Mouse (Mus musculus) heart, embryonic 12.5 days (tissue): Measurements from ENCODE around the gene Igfbpl1. TPM values are rescaled to one million over a fixed set of nuclear protein-coding genes. Genes with fewer than 3 reads are reported as not detected.

ENCODE experiments used
- ATAC-seq: fragments of 200-750 bp; cut with Nextera tagmentation; 2 replicates; pipeline ENCODE4 v1.8.0; 2017; ENCODE audit warnings: moderate TSS enrichment, moderate library complexity; ENCODE audit not compliant: insufficient number of reproducible peaks, low FRiP score
- H3K27ac ChIP-seq: fragments of 300-500 bp; sonication (generic); 2 replicates; pipeline ENCODE4 v1.5.1; 2016; ENCODE audit warnings: mild to moderate bottlenecking, moderate library complexity; ENCODE audit not compliant: poor library complexity, severe bottlenecking
- H3K27me3 ChIP-seq: fragments of 300-500 bp; sonication (generic); replicated peaks from 2 replicates; pipeline ENCODE4 v1.6.1; 2016; ENCODE audit warnings: mild to moderate bottlenecking, moderate library complexity
- H3K36me3 ChIP-seq: fragments of 300-500 bp; sonication (generic); 2 replicates; pipeline ENCODE4 v1.6.1; 2016; ENCODE audit warnings: mild to moderate bottlenecking, moderate library complexity
- H3K4me1 ChIP-seq: fragments of 300-500 bp; sonication (generic); replicated peaks from 2 replicates; pipeline ENCODE4 v1.6.1; 2016; ENCODE audit warnings: mild to moderate bottlenecking
- H3K4me2 ChIP-seq: fragments of 300-500 bp; sonication (generic); 2 replicates; pipeline ENCODE4 v1.6.1; 2016; ENCODE audit warnings: mild to moderate bottlenecking, moderate library complexity
- H3K4me3 ChIP-seq: fragments of 300-500 bp; sonication (generic); 2 replicates; pipeline ENCODE4 v1.5.1; 2016; ENCODE audit warnings: mild to moderate bottlenecking
- H3K9ac ChIP-seq: fragments of 300-500 bp; sonication (generic); 2 replicates; pipeline ENCODE4 v1.6.1; 2016; ENCODE audit warnings: mild to moderate bottlenecking, moderate library complexity
- H3K9me3 ChIP-seq: fragments of 300-500 bp; sonication (generic); replicated peaks from 2 replicates; pipeline ENCODE4 v1.6.1; 2016; ENCODE audit warnings: mild to moderate bottlenecking, moderate library complexity
- WGBS: fragments of 180-500 bp; shearing (Covaris S2); methylation state at CpG from one replicate; pipeline ENCODE4 v1.1.7; 2016; 5-methylcytosine and 5-hydroxymethylcytosine counted together
- polyA plus RNA-seq: library from polyadenylated mRNA; unstranded; fragments of >200 nt; fragmentation: Nextera tagmentation; extraction: Ambion mirVana; gene quantifications from 2 replicates; pipeline ENCODE4 v1.2.1, GENCODE M21; 2016

Igfbpl1 gene
- polyA plus RNA-seq, 1 experiment from 2014 or later = 6.1 TPM

DNA sequence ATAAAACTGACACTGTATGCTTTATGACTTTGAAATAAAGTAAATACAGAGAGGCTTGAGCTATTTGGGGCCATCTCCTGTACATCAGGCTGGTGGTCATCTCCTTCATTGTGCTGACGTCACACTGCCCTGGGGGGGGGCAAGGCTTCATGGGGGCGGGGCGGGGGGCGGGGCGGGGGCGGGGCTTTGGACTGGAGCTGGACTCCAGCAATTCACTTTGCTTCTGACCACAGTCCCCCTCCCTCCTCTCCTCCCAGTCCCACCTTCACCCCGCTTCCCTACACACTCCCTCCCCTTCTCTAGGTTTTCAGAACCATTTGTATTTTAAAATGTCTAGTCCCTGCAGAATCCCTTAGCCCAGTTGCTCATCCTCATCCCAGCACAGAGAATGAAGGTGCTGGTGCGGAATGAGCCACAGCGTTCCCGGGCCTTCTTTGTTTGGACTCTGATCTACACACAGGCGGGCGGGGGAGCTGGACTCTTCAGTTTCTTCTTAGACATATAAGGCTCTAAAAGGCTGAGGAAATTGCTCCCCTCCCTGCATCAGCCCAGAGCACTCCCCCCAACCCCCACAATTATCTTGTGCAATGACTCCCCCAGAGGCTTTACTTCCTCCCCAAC, 31.4 kb downstream of the Igfbpl1 start:
- 5% methylated on average over 12 of the region's 12 CpGs for WGBS
- H3K9me3 ChIP-seq = no peaks in the 10 kb centered on the region
- peak overlapping the region; percentile 47; the same call in 1 of the 2 replicates for H3K9ac ChIP-seq
- ATAC-seq = peak; percentile 60
- no peak overlapping the region for H3K27ac ChIP-seq
- H3K4me3 ChIP-seq = peak overlapping the region; percentile 11
- H3K4me1 ChIP-seq = peaks cover 39% of the 10 kb centered on the region
- peaks cover 12% of the 10 kb centered on the region for H3K27me3 ChIP-seq
- H3K4me2 ChIP-seq = peak overlapping the region; percentile 57
- no peaks in the 10 kb centered on the region for H3K36me3 ChIP-seq

DNA sequence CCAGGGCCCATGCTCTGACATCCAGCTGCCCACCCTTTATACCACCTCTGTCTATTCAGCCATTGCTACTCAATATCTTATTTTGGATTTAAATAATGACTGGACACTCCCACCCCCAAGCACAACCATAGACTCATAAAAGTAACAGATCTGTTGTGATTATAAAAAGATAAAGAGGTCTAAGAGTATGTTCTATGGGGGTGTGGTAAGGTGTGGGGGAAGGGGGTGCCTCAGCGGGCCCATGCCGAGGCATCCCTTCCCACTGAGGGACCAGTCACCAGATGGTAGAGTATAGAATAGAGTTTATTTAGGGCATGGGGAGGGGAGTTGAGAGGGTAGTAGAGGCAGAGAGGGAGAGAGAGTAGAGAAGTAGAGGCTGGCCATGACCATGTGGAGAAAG, 36.7 kb downstream of the Igfbpl1 start:
- no peaks in the 10 kb centered on the region for H3K36me3 ChIP-seq
- 37% methylated on average over 2 of the region's 2 CpGs for WGBS
- peaks cover 26% of the 10 kb centered on the region for H3K4me1 ChIP-seq
- peak overlapping the region; percentile 48 for H3K27ac ChIP-seq
- H3K4me2 ChIP-seq = peak overlapping the region; percentile 38; the same call in 1 of the 2 replicates
- ATAC-seq = peak; percentile 15; the same call in 1 of the 2 replicates
- H3K27me3 ChIP-seq = peaks cover 38% of the 10 kb centered on the region
- H3K9me3 ChIP-seq = no peaks in the 10 kb centered on the region
- H3K4me3 ChIP-seq = no peak overlapping the region
- H3K9ac ChIP-seq = no peak overlapping the region

DNA sequence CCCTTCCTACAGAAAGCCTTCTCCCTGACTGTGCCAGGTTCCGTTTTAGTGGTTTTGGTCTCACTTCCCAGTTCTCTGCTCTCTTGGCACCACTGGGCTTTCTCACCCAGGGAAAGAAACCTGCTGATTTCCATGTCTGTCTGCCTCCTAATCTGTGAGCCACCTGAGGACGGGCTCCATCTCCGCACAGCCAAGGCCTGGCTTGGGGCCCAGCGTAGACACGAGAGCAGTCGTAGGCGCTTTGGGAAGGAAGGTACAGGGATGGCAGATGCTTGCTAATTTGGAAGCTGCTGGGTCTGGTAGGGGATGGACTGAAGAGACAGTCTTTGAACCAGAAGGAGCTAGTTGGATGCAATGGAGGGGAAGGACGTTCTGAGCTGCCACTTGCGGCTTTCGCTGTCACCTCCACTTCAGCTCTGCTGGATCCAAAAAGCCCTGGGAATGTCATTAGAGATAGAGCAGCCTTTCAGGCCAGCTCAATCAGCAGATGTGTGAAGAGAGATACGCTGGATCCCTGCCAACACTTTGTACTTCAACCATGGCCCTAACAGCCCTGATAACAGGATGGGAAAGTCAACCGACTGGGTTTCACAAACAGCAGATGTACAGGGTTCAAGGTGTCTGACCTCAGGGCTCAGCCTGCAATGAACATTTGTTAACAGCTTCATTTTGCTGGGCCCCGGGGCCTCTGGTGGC, 37.3 kb downstream of the Igfbpl1 start:
- Histone ChIP-seq H3K4me1 (peaks cover 29% of the 10 kb centered on the region), H3K27ac (peak overlapping the region; percentile 49), H3K36me3 (no peaks in the 10 kb centered on the region), H3K27me3 (peaks cover 42% of the 10 kb centered on the region), H3K9ac (no peak overlapping the region), H3K9me3 (no peaks in the 10 kb centered on the region), H3K4me3 (no peak overlapping the region), H3K4me2 (peak overlapping the region; percentile 38)
- ATAC-seq = peak; percentile 75
- WGBS = 13% methylated on average over 13 of the region's 13 CpGs

DNA sequence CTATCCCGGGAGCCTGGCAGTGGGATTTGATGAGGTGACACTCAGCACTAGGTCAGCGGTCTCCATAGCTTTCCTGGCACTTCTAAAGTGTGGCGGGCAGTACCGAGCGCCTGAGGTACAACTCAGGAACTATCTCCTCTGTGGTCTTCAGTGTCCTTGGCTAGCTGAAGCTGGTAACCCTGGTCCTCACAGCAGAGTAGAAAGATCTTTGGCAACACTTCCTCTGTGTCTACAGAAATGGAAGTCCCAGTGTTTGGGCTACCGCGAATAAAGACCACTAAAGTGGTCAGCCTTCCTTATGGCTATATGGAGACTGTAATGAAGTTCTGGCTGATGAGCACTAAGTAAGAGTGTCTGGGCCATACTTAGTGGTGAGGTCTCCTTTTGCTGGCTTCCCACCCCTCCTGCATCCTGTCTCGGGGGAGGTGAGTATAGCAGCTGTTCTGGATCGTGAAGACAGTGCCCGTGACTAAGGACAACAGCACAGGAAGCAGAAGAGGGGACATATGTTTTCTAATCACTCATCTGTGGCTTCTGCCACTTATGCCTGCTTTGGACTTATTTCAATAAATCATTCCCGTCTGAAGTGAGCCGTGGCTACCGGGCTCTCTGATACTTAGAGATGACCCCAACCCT, 38.2 kb downstream of the Igfbpl1 start:
- Histone ChIP-seq H3K9me3 (no peaks in the 10 kb centered on the region), H3K4me3 (no peak overlapping the region), H3K4me1 (peaks cover 36% of the 10 kb centered on the region), H3K27ac (peak overlapping the region; percentile 49; the same call in 1 of the 2 replicates), H3K9ac (no peak overlapping the region), H3K36me3 (no peaks in the 10 kb centered on the region), H3K27me3 (peaks cover 40% of the 10 kb centered on the region), H3K4me2 (no peak overlapping the region)
- WGBS = 66% methylated on average over 13 of the region's 13 CpGs
- ATAC-seq = no peak

DNA sequence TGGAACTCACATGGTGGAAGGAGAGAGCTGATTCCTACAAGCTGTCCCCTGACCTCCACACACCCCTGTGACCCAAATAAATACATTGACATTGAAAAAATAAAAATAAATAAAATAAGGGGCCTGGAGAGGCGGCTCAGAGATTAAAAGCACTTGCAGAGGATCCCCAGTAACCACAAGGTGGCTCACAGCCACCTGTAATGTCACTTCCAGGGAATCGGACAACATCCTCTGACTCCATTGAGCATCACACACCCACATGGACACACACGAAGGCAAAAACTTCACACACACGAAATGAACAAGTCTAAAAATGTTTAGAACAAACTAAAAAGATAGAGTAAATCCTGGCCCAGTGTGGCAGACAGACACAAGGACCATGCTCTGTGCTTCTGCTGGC, 40.0 kb downstream of the Igfbpl1 start:
- H3K4me1 ChIP-seq = peaks cover 36% of the 10 kb centered on the region
- ATAC-seq = no peak
- 41% methylated on average over 4 of the region's 4 CpGs for WGBS

DNA sequence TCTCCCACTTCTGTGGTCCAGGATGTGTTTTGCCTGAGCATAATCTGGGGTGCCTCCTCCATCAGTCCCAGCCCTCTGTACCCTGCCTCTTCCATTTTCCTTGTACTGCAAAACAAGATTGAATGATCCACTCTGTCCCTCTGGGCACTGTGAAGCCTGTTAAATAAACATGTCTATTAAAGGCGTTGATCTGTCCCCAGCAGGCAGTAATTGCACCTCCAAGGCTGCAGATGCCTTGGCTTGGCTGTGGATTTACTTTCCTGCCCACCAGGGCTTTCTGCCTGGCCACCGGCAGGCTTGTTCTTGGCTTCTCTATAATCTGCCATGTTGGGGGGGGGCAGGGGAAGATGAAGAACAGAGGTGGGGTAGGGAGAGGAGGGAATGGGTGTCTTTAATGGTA, 40.8 kb downstream of the Igfbpl1 start:
- no peak overlapping the region for H3K4me3 ChIP-seq
- ATAC-seq = no peak
- H3K9ac ChIP-seq = no peak overlapping the region
- H3K27ac ChIP-seq = no peak overlapping the region
- H3K4me1 ChIP-seq = peaks cover 36% of the 10 kb centered on the region
- 47% methylated on average over 2 of the region's 2 CpGs for WGBS
- no peak overlapping the region for H3K4me2 ChIP-seq
- H3K36me3 ChIP-seq = no peaks in the 10 kb centered on the region
- H3K27me3 ChIP-seq = peaks cover 30% of the 10 kb centered on the region
- H3K9me3 ChIP-seq = no peaks in the 10 kb centered on the region

More for the DNA sequence above, 40.0 kb downstream of the Igfbpl1 start:
- peaks cover 30% of the 10 kb centered on the region for H3K27me3 ChIP-seq
- H3K9me3 ChIP-seq = no peaks in the 10 kb centered on the region
- no peak overlapping the region for H3K9ac ChIP-seq
- H3K4me3 ChIP-seq = no peak overlapping the region
- no peak overlapping the region for H3K27ac ChIP-seq
- no peaks in the 10 kb centered on the region for H3K36me3 ChIP-seq
- H3K4me2 ChIP-seq = no peak overlapping the region

DNA sequence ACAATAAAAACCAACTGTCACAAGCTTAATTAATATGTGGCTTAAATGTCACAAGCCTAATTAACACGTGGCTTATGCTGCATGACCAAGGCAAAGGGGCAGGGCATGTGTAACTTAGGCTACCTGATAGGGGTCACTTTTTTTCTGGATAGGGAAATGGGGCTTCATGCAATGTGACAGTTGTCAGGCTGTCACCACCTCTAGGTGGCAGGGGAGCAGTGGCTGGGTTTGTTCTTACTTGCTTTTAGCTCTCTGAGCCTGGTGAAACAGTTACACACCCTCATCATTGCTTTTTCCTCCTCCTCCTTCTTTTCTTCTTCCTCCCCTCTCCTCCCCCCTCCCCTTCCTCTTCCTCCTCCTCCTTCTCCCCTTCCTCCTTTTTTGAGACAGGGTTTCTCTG, 43.1 kb downstream of the Igfbpl1 start:
- H3K4me2 ChIP-seq = no peak overlapping the region
- H3K9ac ChIP-seq = no peak overlapping the region
- no peaks in the 10 kb centered on the region for H3K36me3 ChIP-seq
- peaks cover 33% of the 10 kb centered on the region for H3K27me3 ChIP-seq
- ATAC-seq = 0 out of 2 replicates have a peak, but pooled peaks have one; percentile 25
- H3K4me3 ChIP-seq = no peak overlapping the region
- H3K27ac ChIP-seq = no peak overlapping the region
- H3K9me3 ChIP-seq = no peaks in the 10 kb centered on the region
- H3K4me1 ChIP-seq = peaks cover 16% of the 10 kb centered on the region
- WGBS = 34% methylated on average over 1 of the region's 1 CpGs

DNA sequence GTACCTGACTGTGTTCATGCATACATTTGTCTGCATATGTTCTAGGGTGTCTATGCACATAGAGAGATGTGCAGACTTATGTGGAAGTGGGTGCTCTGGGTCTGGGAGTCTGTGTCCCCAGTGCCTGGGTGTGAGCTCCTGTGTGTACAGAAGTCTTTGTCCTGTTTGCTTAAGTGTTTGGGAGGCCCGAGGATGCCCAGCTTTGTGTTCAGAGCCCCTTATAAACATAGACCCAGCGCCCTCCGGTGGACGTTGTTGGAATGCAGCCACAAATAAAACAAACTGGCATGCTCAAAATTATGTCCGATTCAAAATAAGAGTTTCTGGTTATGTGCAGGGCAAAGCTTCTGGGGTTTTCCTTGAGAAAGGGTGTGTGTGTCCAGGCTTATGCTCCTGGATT, 55.1 kb downstream of the Igfbpl1 start:
- Histone ChIP-seq H3K9ac (peak overlapping the region; percentile 22; the same call in 1 of the 2 replicates), H3K27ac (no peak overlapping the region), H3K4me1 (peaks cover 53% of the 10 kb centered on the region), H3K9me3 (no peaks in the 10 kb centered on the region), H3K4me2 (no peak overlapping the region), H3K4me3 (no peak overlapping the region), H3K36me3 (no peaks in the 10 kb centered on the region), H3K27me3 (peaks cover 20% of the 10 kb centered on the region)
- WGBS = 6% methylated on average over 5 of the region's 5 CpGs
- no peak for ATAC-seq

DNA sequence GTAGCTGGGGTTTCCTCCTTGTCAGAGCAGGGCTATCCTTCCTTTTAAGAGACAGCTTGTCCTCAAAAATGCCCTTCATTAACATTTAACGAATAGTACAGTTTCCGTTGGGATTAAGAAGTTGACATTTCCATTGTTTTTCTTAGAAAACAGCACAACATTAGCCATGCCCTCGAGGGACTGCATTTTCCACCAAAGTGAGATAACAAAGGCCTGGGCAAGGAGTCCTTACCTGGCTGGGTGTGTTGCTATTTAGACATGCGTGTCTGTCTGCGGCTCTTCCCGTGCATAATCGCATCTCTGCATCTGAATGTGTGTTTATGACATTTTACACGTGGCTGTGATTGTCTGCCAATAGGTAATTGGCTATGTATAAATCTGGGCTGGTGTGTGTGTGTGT, 55.5 kb downstream of the Igfbpl1 start:
- 26% methylated on average over 8 of the region's 8 CpGs for WGBS
- Histone ChIP-seq H3K4me1 (peaks cover 57% of the 10 kb centered on the region), H3K36me3 (no peaks in the 10 kb centered on the region), H3K9me3 (no peaks in the 10 kb centered on the region), H3K9ac (no peak overlapping the region), H3K4me3 (no peak overlapping the region), H3K27ac (no peak overlapping the region), H3K4me2 (no peak overlapping the region), H3K27me3 (peaks cover 20% of the 10 kb centered on the region)
- no peak for ATAC-seq

DNA sequence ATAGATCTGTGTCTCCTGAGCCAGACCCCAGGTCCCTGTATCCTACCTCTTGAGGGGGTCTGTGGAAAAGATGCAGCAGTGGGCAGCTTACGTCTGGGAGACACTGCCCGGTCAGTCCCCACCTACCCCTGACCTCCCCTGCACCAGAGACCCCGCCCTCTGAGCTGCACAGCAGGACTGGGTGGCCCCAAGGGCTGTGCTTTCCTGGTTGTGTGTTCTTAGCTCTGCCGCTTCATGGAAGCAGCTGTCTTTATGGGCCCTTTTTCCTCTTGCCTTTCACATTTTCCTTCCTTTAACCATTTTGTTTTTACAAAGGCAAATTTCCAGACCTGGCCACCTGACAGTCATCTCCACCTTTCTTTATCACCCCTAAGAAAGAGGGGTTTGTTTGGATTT, 56.1 kb downstream of the Igfbpl1 start:
- Histone ChIP-seq H3K36me3 (no peaks in the 10 kb centered on the region), H3K27me3 (peaks cover 20% of the 10 kb centered on the region), H3K4me1 (peaks cover 63% of the 10 kb centered on the region), H3K9me3 (no peaks in the 10 kb centered on the region), H3K9ac (0 out of 2 replicates have a peak overlapping the region, but pooled peaks have one; percentile 8), H3K4me2 (no peak overlapping the region), H3K4me3 (no peak overlapping the region), H3K27ac (peak overlapping the region; percentile 44; the same call in 1 of the 2 replicates)
- ATAC-seq = no peak
- 22% methylated on average over 4 of the region's 4 CpGs for WGBS
